Mouse (Mus musculus) natural killer cell, adult 2 months (primary cell): ENCODE results near the gene AL732309.1.
A peak's percentile ranks its signal among the peaks of the same experiment; 100 is the strongest.
"Not testable (repeated sequence)": the region's sequence is repeated elsewhere in the genome, so short reads cannot be mapped to it uniquely, and the experiment has no call there.

Experiments
- DNase-seq, 2 experiments: peaks; one replicate each; pipeline ENCODE4 v3.0.0; 2022; ENCODE audit warnings: low spot score in 2 of 2

AL732309.1 gene

DNA sequence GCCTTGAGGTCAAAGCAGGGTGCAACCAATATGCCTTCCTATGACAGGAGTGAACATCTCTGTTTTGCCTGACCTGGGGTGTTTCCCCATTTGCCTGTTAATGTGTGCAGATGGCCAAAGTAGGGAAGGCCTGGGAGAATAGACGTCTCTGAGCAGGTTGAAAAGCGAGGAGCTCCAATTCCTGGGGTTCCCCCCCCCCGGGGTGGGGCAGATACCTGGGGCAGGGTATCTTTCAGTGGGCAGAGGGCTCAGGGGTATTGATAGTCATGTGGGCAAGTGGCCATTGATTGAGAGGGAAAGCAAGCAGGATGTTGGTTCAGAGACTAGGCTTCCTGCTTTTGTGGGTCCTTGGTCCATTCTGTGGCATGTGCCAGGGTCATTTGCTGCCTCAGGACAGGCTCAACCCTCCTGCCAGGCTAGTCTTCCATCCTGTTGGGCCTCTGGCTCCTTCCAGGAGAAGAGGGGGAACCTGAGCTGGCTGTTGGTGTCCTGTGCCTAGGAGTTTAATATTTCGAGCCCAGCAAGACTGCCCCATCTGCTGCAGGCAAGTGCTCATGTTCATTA is 21.2 kb upstream of the AL732309.1 start:
- DNase-seq, result no peak

DNA sequence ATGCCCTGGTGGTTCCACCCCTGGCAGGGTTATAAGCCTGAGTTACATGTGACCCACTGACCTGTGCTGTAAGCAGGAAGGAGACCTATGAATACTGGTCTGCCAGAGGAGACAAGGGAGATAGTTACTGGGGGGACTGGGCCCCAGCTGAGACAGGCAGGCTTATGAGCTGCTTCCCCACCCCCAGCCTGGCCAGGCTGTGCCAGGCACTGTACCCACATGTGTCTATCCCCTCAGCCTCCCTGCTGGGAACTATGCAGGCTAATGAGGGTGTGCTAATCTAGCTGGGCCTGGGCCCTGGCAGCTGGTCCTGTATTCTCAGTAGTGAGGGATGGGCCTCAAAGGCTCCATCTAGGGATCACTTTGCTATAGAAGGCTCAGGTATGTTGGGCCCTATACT is 20.6 kb upstream of the AL732309.1 start:
- DNase-seq, result no peak

DNA sequence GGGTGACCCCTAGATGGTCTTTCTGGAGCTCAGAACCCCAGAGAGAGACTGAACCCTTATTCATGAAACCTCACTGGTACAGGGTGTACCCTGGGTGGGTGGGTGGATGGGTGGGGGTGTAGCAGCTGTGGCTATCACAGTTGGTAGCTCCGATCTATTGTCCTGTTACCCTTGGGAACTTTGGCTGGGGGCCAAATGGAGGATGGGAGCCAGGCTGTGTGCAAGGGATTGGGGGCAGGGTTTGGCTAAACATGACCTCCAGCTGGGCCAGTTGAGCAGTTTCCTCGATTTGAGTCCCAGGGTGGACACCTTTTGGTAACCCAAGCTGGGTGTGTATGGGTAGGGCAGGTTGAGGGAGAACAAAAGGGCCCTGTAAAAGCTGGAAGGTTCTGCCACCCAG is 20.1 kb upstream of the AL732309.1 start:
- no peak for DNase-seq

DNA sequence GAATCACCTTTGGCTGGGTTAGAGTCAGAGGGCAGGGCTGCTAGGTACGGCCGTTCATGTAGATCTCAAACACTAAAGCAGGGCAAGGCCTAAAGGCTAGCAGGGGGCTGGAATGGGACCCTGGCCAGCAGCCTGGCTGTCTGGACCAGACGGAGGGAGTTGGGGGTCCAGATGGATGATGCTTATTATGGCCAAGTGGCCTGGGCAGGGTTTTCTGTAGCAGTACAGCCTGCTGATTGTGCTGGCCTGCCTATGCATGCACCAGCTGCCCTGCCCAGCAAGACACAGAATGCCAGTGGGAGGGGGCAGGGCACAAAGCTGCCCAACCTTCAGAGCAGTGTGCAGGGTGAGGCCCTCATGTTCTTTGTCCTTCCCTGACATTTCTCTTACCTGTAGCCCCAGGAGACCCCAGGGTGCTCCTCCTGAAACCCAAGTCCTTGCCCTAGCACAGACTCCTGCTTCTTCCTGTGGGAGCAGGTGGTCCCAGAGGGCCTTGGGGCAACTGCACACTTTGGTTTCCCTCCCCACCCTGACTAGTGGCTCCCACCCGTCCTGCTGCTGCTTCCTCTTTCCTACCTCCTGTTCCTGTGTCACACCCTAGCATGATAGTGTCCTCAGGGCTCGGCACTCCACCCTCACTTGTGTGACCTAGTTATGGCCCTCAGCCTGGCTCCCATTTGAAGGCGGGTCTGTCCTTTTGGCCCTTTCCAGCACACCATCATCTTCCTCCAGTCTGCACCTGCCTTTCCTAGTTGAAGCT is 19.4 kb upstream of the AL732309.1 start:
- DNase-seq, result no peak

DNA sequence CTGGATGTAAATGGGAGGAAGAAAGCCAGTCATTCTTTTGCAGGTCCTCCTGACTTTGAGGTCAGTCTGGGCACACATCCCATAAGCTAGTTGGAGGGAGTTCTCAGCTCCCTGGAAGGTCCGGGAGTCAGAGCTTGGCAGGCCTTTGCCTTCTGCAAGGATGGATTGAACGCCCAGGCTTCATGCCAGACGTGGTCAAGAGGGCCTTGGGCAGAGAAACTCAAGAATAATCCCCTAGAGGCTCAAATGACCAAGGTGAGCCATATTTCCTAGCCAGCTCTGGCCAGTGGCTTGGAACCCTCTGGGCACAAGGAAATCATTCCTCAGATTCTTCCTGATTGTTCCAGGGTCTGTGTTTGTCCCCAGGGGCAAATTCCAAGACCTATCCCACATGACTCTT is 18.2 kb upstream of the AL732309.1 start:
- no peak for DNase-seq

GRCm38 (mm10) chr2:25264286-25264660 is 17.6 kb upstream of the AL732309.1 start:
- no peak for DNase-seq

DNA sequence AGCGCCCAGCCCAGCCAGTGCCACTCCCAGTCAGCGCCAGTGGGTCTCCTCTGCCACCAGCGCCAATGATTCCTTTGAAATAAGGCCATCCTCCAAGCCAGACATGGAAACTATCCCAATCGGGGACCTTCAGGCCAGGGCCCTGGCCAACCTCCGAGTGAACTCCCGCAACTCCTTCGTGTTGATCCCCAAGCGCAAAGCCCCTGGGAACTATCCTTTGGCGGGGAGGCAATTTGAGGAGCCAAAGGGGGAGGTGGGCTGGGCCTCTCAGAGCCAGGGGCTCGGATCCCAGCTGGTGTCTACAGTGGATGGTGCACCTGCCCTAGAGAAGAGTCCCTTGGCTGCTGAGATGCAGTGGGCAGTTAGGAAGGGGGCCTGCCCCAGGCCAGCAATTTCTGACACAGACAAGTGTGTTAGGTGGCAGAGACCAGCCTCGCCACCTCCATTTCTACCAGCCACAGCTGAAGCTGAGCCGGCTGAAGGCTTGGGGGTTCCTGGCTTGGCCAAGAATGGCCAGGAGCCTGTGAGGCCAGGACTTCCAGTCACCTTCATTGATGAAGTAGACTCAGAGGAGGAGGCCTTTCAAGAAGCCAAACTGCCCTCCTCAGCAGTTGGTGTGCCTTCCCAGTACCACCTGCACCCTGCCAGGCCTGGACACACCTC is 17.1 kb upstream of the AL732309.1 start:
- no peak for DNase-seq

GRCm38 (mm10) chr2:25262795-25263622 is 16.3 kb upstream of the AL732309.1 start:
- DNase-seq, result peak in 1 of 2 experiments; percentile 49

DNA sequence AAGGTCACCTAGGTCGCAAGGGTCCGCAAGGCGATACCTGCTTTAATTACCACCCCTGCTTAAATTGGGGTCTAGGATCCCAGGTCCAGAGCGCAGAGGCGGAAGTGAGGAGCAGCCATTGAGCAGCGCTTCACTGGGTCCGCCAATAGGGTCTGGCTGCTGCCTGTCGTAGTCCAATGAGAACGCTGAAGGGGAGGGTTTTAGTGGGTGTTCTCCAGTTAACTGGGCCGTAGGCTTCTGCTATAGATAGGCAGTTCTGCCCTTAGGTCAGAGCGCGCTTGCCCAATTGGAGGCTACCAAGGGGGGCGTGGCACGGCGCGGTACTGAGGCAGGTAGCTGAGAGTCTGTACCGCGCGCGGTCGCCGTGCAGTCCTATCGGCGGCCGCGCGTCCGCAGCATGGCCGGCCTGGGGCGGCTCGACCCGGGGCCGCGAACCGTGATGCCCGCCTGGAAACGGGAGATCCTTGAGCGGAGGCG is 15.7 kb upstream of the AL732309.1 start, which contains the start of gene Tprn:
TSS of gene Tprn (plus strand) at position 328 of the 477 bp plus-strand sequence.
- DNase-seq, result peak; percentile 93 to 94

DNA sequence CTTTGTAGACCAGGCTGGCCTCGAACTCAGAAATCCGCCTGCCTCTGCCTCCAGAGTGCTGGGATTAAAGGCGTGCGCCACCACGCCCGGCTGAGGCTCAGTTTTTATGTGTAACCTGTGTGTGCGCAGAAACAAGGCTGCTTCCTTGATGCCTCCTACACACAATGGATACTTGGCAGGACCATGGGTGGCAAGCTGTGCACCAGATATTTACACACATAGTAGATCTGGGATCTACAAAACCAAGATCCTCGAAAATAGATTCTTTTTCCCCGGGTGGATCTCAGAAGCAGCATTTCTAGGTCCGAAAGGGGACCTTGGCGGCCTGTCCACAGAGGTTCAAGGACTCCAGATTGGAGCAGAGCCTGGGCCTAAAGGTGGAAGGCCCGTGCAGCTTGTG is 15.2 kb upstream of the AL732309.1 start:
- DNase-seq, result no peak

GRCm38 (mm10) chr2:25258887-25259286 is 12.2 kb upstream of the AL732309.1 start:
- no peak for DNase-seq

DNA sequence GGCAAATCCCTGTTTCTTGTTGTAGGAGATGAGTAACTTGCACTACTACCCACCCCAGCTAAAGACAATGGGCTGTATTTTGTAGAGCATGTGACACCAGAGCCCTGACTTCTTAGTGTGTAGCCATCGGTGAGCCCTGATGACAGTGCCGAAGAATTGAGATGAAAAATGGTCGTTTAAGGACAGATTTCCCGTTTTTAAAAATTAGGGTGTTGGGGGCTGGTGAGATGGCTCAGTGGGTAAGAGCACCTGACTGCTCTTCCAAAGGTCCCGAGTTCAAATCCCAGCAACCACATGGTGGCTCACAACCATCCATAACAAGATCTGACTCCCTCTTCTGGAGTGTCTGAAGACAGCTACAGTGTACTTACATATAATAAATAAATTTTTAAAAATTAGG is 10.6 kb upstream of the AL732309.1 start:
- DNase-seq, result not testable (repeated sequence)

DNA sequence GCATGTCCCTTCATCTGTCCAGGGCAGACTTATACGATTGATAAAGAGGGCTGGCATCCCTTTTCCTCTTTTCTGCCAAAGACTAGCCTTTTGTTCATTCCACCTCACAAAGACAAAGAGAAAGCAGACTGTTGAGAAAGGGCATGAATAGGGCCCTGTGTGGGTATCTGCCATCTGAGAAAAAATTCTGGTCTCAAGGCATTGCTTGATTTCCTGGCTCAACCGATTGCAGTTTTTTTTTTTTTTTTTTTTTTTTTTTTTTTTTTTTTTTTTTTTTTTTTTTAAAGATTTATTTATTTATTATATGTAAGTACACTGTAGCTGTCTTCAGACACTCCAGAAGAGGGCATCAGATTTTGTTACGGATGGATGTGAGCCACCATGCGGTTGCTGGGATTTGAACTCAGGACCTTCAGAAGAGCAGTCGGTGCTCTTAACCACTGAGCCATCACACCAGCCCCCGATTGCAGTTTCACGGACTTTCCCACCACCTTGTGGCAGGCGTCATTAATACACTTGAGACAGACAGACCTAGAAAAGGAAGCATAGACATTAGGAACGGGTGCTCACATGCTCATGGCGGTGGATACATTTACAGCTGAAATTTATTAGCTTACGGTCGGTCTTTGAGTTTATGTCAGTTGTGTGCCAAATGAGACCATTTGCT is 9.9 kb upstream of the AL732309.1 start:
- DNase-seq, result peak; percentile 57 to 75

DNA sequence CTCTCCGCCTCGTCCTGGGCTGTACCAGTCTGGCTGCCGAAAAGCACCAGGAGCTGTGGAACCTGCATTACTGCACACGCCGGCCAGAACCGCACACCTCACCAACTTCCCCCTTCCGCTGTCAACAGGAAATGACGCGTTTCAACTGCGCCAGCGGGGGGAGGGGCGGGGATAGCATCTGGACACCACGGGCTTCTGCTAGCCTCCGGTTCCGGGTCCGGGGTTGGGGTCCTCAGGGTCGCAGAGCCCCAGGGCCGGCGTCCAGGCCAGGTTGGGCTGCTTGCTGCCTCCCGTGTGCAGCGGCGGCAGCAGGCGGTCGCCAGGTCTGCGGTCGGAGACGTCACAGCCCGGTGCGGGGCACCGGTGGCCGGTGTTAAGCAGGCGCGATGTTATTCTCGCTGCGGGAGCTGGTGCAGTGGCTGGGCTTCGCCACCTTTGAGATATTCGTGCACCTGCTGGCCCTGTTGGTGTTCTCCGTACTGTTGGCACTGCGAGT is 8.7 kb upstream of the AL732309.1 start, which contains the start of gene Tmem203:
TSS of gene Tmem203 (plus strand) at position 156 of the 496 bp plus-strand sequence.
- DNase-seq, result peak; percentile 86 to 88

- no peak for DNase-seq
Observed at GRCm38 (mm10) chr2:25252331-25252730, 5.7 kb upstream of the AL732309.1 start.

GRCm38 (mm10) chr2:25244144-25244543 is 2.5 kb downstream of the AL732309.1 start:
- DNase-seq, result no peak

DNA sequence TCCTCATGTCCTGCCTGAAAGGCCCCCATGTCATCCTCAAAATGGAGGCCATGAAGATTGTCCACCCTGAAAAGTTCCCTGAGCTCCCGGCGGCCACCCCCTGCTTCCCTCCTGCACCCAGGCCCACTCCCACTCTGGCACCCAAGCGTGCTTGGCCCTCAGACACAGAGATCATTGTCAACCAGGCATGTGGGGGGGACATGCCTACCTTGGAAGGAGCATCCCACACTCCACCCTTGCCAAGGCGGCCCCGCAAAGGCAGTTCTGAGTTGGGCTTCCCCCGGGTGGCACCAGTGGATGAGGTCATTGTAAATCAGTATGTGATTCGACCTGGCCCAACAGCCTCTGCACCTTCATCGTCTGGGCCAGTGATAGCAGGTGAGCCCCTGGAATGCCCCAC is 3.3 kb downstream of the AL732309.1 start:
- no peak for DNase-seq

GRCm38 (mm10) chr2:25242101-25242506 is 4.6 kb downstream of the AL732309.1 start, which contains the start of the genes Rnf208 and Cysrt1:
Gene Rnf208, plus strand, starts transcription at chr2:25242255.
Gene Cysrt1, minus strand, starts transcription at chr2:25242452.
- DNase-seq, result no peak

- no peak for DNase-seq
Observed at GRCm38 (mm10) chr2:25241438-25241775, 5.3 kb downstream of the AL732309.1 start.

DNA sequence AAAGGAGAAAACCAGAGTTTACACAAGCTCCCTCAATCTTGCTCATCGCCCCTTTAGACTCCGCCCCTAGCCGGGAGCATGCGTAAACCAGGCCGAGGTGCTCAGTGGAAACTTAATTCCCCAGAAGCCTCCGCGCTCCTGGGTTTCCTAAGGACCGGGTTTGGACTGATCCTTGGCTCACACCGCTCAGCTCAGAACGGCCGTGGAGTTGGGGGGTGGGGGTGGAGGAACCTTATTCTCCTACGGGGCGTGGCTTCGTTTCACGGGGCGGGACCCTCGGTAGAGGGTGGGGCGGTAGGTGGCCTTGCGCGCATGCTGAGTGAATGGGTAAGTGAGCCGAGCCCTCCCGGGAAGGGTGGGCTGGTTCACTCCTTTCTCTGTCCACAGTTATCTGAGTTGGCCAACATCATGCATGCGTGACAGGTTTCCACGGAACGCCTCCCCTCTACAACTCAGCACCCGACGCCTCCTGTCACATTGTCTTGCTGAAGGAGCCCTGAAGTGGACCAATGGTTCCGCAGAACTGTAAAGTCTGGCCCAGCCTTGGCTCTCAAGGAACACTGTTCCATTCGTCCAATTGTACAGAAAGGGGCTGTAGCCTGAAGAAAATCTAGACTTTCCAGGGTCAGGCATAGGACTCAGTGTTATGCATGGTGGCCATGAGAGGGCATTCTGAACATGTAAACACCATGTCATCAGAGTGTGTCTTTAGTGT is 5.8 kb downstream of the AL732309.1 start:
- DNase-seq, result peak in 1 of 2 experiments; percentile 18
